Mouse (Mus musculus) heart, embryonic 14.5 days (tissue): Measurements from ENCODE around the gene Zfp119b. TPM values are rescaled to one million over a fixed set of nuclear protein-coding genes. Genes with fewer than 3 reads are reported as not detected.
"Not testable (repeated sequence)": the region's sequence is repeated elsewhere in the genome, so short reads cannot be mapped to it uniquely, and the experiment has no call there.

Source experiments
- ATAC-seq: fragments of 200-750 bp; cut with Nextera tagmentation; 2 replicates; pipeline ENCODE4 v1.8.0; 2017; ENCODE audit warnings: low read depth, moderate TSS enrichment; ENCODE audit not compliant: insufficient number of reproducible peaks, insufficient read depth, low FRiP score
- H3K27ac ChIP-seq, 2 experiments: fragments of 200-500 bp in 1 of 2; fragments of 300-500 bp in 1 of 2; sonication (generic) in 1 of 2; replicated peaks in 1 of 2; 2 replicates each; pipeline ENCODE4 v1.5.1; 2012 to 2014; ENCODE audit warnings: low read depth in 2 of 2, low read length in 2 of 2, control low read depth in 1 of 2, mild to moderate bottlenecking in 1 of 2, mixed read lengths in 1 of 2; ENCODE audit not compliant: control insufficient read depth in 1 of 2, insufficient read depth in 1 of 2
- H3K27me3 ChIP-seq: fragments of 300-500 bp; sonication (generic); 2 replicates; pipeline ENCODE4 v1.6.1; 2014; ENCODE audit warnings: mild to moderate bottlenecking, low read length, control low read depth; ENCODE audit not compliant: control insufficient read depth, insufficient read depth
- H3K36me3 ChIP-seq: fragments of 300-500 bp; sonication (generic); 2 replicates; pipeline ENCODE4 v1.6.1; 2014; ENCODE audit warnings: mild to moderate bottlenecking, control low read depth, low read length, mixed read lengths; ENCODE audit not compliant: control insufficient read depth, insufficient read depth
- H3K4me1 ChIP-seq, 2 experiments: fragments of 200-500 bp in 1 of 2; fragments of 300-500 bp in 1 of 2; sonication (generic) in 1 of 2; 2 replicates each; pipeline ENCODE4 v1.6.1; 2012 to 2014; ENCODE audit warnings: low read length in 2 of 2, control low read depth in 1 of 2, mixed read lengths in 1 of 2; ENCODE audit not compliant: control insufficient read depth in 2 of 2, insufficient read depth in 2 of 2
- H3K4me2 ChIP-seq: fragments of 300-500 bp; sonication (generic); 2 replicates; pipeline ENCODE4 v1.6.1; 2014; ENCODE audit warnings: mild to moderate bottlenecking, low read length
- H3K4me3 ChIP-seq, 2 experiments: fragments of 200-500 bp in 1 of 2; fragments of 300-500 bp in 1 of 2; sonication (generic) in 1 of 2; 2 replicates each; pipeline ENCODE4 v1.5.1; 2012 to 2014; ENCODE audit warnings: low read length in 2 of 2, mild to moderate bottlenecking in 2 of 2, control low read depth in 1 of 2, low read depth in 1 of 2, moderate library complexity in 1 of 2; ENCODE audit not compliant: control insufficient read depth in 1 of 2, insufficient read depth in 1 of 2
- H3K9ac ChIP-seq: fragments of 300-500 bp; sonication (generic); 2 replicates; pipeline ENCODE4 v1.6.1; 2014; ENCODE audit warnings: mild to moderate bottlenecking, low read length
- H3K9me3 ChIP-seq: fragments of 300-500 bp; sonication (generic); 2 replicates; pipeline ENCODE4 v1.6.1; 2016; ENCODE audit warnings: low read length, control low read depth; ENCODE audit not compliant: control insufficient read depth
- WGBS: fragments of 180-500 bp; shearing (Covaris S2); extraction: QIAGEN DNeasy Blood & Tissue Kit; methylation state at CpG from one replicate; pipeline ENCODE4 v1.1.7; 2014; 5-methylcytosine and 5-hydroxymethylcytosine counted together
- polyA plus RNA-seq: library from polyadenylated mRNA; unstranded; fragments of >200 nt; fragmentation: Nextera tagmentation; extraction: Ambion mirVana; gene quantifications from 2 replicates; pipeline ENCODE4 v1.2.1, GENCODE M21; 2014

The Zfp119b gene
- polyA plus RNA-seq, 1 experiment from 2014 or later, result 5.1 TPM

DNA sequence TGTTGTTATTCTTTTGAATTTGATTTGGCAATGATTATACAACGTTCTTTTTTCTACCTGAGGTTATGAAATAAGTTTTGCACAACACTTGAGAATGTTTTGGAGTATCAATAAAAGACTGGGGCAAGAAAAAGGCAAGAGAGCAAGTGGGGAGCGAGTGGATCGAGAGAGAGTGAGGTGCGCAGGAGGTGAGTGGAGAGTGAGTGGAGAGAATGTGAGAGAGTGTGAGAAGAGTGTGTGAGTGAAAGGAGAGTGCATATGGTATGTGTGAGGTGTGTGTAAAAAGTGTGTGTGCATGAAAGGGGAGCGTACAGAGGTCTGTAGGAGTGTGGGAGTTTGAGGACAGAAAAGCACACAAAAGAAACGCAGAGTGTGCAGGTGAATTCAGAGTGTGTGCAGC lies 45.2 kb downstream of the Zfp119b start:
- no peak for ATAC-seq
- WGBS, result 65% methylated on average over 6 of the region's 6 CpGs
- Histone ChIP-seq H3K9ac (no peak overlapping the region), H3K4me2 (no peak overlapping the region), H3K27me3 (no peaks in the 10 kb centered on the region), H3K27ac (no peak overlapping the region), H3K4me1 (no peaks in the 10 kb centered on the region), H3K4me3 (no peak overlapping the region), H3K36me3 (no peaks in the 10 kb centered on the region), H3K9me3 (peaks cover 5% of the 10 kb centered on the region; the same call in 1 of the 2 replicates)

DNA sequence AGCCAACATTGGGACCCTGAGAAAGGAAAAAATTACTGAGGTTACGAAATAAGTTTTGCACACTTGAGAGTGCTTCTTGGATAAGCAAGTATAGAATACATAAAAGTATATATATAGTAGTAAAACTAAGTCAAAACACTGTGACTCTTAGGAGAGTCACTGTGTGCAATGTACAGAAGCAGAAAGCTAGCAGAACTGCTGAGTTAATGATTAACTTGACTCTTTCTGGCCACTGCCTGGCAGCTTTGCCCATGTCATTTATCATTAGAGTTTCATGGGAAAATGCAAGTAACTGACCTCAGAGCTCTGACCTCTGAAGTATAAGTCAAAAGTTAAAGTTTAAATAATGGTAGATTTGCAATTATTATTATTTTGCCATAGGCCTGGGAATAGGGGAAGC lies 45.6 kb downstream of the Zfp119b start:
- H3K4me1 ChIP-seq, result no peaks in the 10 kb centered on the region
- WGBS, result 78% methylated on average over 1 of the region's 1 CpGs
- H3K27ac ChIP-seq, result no peak overlapping the region
- peaks cover 9% of the 10 kb centered on the region; the same call in 1 of the 2 replicates for H3K9me3 ChIP-seq
- no peak overlapping the region for H3K4me3 ChIP-seq
- H3K27me3 ChIP-seq, result no peaks in the 10 kb centered on the region
- no peak overlapping the region for H3K9ac ChIP-seq
- no peak for ATAC-seq
- H3K4me2 ChIP-seq, result no peak overlapping the region
- H3K36me3 ChIP-seq, result no peaks in the 10 kb centered on the region

DNA sequence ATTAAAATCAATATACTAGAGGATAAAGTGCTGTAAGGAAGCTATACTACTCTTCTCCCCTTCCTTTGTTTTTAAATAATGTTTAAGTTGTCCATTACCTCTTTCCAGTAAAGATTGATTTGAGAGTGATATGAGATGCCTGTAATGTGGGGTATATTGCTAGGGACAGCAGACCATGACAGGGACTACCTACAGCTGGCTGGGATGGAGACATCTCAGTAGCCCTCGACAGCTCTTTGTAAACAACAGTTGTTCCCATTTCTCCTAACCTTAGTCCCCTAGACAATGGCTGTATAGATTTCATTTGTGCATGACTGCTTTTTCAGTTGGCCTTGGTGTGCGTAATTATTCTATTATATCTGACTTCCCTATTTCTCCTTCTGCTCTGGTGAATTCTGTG lies 46.2 kb downstream of the Zfp119b start:
- WGBS, result 62% methylated on average over 2 of the region's 2 CpGs
- Histone ChIP-seq H3K27me3 (no peaks in the 10 kb centered on the region), H3K27ac (no peak overlapping the region), H3K4me3 (no peak overlapping the region), H3K36me3 (peaks cover 3% of the 10 kb centered on the region), H3K9me3 (peaks cover 14% of the 10 kb centered on the region), H3K4me2 (no peak overlapping the region), H3K9ac (no peak overlapping the region), H3K4me1 (no peaks in the 10 kb centered on the region)
- no peak for ATAC-seq

DNA sequence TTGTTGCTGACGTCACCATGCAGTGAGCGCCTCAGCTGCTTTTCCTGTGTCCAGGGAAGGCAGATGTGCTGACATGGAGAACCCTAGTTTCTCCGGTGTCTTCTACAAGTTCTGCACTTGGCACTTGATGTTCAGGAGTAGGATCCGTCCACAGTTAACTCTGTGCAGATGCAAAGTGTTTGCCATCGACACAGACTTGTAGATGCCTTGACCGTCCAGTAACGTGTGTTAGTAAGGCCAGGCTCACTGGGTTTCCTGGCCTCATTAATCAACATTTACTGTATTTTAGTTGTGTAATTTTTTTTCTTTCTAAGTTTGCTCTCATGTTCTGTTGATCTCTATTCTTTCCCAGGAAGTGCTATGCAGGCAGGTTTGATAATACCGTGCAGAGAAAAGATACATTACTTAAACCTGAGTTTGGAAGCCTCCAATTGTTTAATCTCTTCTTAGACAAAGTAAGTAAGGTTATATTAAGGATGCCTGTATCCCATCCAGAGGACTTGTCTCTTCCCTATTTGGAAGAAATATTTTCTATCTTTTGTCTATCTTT lies 56.8 kb downstream of the Zfp119b start:
- H3K9ac ChIP-seq, result peak overlapping the region; percentile 66
- H3K4me3 ChIP-seq, result peak overlapping the region; percentile 49 to 65
- H3K36me3 ChIP-seq, result peaks cover 15% of the 10 kb centered on the region; the same call in 1 of the 2 replicates
- H3K27ac ChIP-seq, result peak overlapping the region in 1 of 2 experiments; percentile 75; a peak in 2 of 4 replicates
- H3K9me3 ChIP-seq, H3K27me3 ChIP-seq, H3K4me1 ChIP-seq, ATAC-seq: not testable (repeated sequence)
- peak overlapping the region; percentile 67 for H3K4me2 ChIP-seq
- 14% methylated on average over 6 of the region's 8 CpGs for WGBS

Other genes with a start within 250 kb of the Zfp119b start
- gene Pot1b, start 236.9 kb downstream of the Zfp119b start, polyA plus RNA-seq, result 3.5 and 5.3 TPM in 2 replicates
- 0.42 and 0.80 TPM in 2 replicates for gene Adgre4, start 199.5 kb downstream of the Zfp119b start, polyA plus RNA-seq
- gene Zfp119a, start 70.6 kb downstream of the Zfp119b start, polyA plus RNA-seq, result 5.7 and 5.9 TPM in 2 replicates
- 8.1 and 9.4 TPM in 2 replicates for gene Zfp959, start 57.4 kb downstream of the Zfp119b start, polyA plus RNA-seq
- 1.0 and 1.3 TPM in 2 replicates for gene Ebi3, start 3.1 kb upstream of the Zfp119b start, polyA plus RNA-seq
- 8.9 and 13.5 TPM in 2 replicates for gene Yju2, start 9.6 kb upstream of the Zfp119b start, polyA plus RNA-seq
- 7.1 and 7.3 TPM in 2 replicates for gene Shd, start 21.0 kb upstream of the Zfp119b start, polyA plus RNA-seq
- gene Fsd1, start 37.0 kb upstream of the Zfp119b start, polyA plus RNA-seq, result 1.6 and 1.8 TPM in 2 replicates
- gene Stap2, start 56.1 kb upstream of the Zfp119b start, polyA plus RNA-seq, result 15.9 and 16.6 TPM in 2 replicates
- 73.9 and 84.4 TPM in 2 replicates for gene Mpnd, start 56.2 kb upstream of the Zfp119b start, polyA plus RNA-seq
- gene Sh3gl1, start 87.1 kb upstream of the Zfp119b start, polyA plus RNA-seq, result 63.6 and 70.5 TPM in 2 replicates
- gene Chaf1a, start 90.9 kb upstream of the Zfp119b start, polyA plus RNA-seq, result 9.0 and 9.2 TPM in 2 replicates
- 41.3 and 42.5 TPM in 2 replicates for gene Ubxn6, start 125.5 kb upstream of the Zfp119b start, polyA plus RNA-seq
- 56.5 and 57.5 TPM in 2 replicates for gene Hdgfl2, start 130.1 kb upstream of the Zfp119b start, polyA plus RNA-seq
- 0.15 and 0.19 TPM in 2 replicates for gene Plin4, start 160.3 kb upstream of the Zfp119b start, polyA plus RNA-seq
- 0.88 and 1.1 TPM in 2 replicates for gene Plin5, start 168.1 kb upstream of the Zfp119b start, polyA plus RNA-seq
- 0.32 and 0.42 TPM in 2 replicates for gene Lrg1, start 172.5 kb upstream of the Zfp119b start, polyA plus RNA-seq
- 0.55 and 0.85 TPM in 2 replicates for gene Sema6b, start 190.8 kb upstream of the Zfp119b start, polyA plus RNA-seq
- 8.9 and 9.4 TPM in 2 replicates for gene Tnfaip8l1, start 213.0 kb upstream of the Zfp119b start, polyA plus RNA-seq
- gene Mydgf, start 234.4 kb upstream of the Zfp119b start, polyA plus RNA-seq, result 76.6 and 81.1 TPM in 2 replicates